In the genomic region with DNA sequence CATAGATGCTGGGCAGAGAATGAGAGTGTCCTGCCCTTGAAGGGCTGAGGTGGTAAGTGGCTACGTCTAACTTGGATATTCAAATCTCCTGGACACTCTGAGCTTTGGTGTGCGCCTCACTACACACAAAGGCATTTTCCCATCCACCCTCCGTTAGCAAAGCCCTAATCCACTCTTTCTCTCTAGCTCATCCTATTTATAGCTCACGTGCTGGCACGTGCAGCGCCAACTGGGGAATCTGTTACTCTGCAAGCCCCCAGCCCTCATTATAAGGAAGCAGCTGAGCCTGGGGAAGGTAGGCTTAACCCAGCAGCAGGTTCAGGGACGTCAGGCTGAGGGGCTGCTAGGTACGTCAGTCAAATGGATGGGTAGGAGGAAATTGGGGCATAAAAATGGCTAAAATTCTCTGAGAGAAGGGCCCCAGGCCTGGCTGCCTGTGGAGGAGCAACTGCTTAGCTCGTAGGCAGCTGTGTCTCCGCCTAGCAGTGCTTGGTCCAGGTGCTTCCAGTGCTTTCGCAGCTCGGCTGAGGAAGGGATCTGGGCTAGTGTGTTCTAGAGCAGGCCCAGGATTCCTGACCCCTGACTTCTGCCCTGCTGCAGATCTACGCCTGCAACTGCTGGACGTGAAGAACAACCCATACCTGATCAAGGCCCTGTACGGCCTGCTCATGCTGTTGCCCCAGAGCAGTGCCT, we compare ENCODE assay signal across 10 mouse cellular contexts. TPM values are rescaled to one million over a fixed set of nuclear protein-coding genes. Genes with fewer than 3 reads are reported as not detected.
DNase-seq lines count a peak whose midpoint lies in the region; ATAC-seq lines count a peak whose summit lies in the region.
"Had no signal": no experiment of that assay in that cellular context is flagged by ENCODE, and none has a peak within 500 bp of the region (broad histone marks: within the 10 kb centered on the region; RNA-seq: fewer than 3 reads in every experiment).

No protein-coding gene starts in this region.

- no peak for ATAC-seq in kidney, embryonic 15.5 days (replicated peaks; ENCODE audit: low FRiP score)
- no peak for ATAC-seq in embryonic facial prominence, embryonic 12.5 days (ENCODE audit: insufficient number of reproducible peaks, insufficient read depth, low FRiP score, low TSS enrichment)
- peak; percentile 48; the same call in 1 of the 2 replicates for ATAC-seq in forebrain, embryonic 14.5 days
- ATAC-seq in midbrain, embryonic 13.5 days: no peak

- no peak overlapping the region for H3K4me3 ChIP-seq in kidney, embryonic 15.5 days (replicated peaks)
- no peak overlapping the region for H3K4me3 ChIP-seq in embryonic facial prominence, embryonic 12.5 days
- no peak overlapping the region for H3K4me3 ChIP-seq in forebrain, embryonic 14.5 days (ENCODE audit: low read depth, low read length)
- H3K4me3 ChIP-seq in midbrain, embryonic 13.5 days (replicated peaks): no peak overlapping the region

- DNase-seq in kidney, postnatal 36 days: no peak
- DNase-seq in forebrain, embryonic 14.5 days (ENCODE audit: low spot score): peak; percentile 72
- DNase-seq in left cerebral cortex, postnatal 10 days (ENCODE audit: extremely low spot score in 1 of 2, low spot score in 2 of 2): no peak
- DNase-seq in adrenal gland, adult 8-10 months: no peak
- DNase-seq in cerebellum, postnatal 25 days: no peak
- DNase-seq: cerebellum, adult 11 months; layer of hippocampus, postnatal 36 days had no signal

- H3K4me2 ChIP-seq in kidney, embryonic 15.5 days: no peak overlapping the region
- no peak overlapping the region for H3K4me2 ChIP-seq in embryonic facial prominence, embryonic 12.5 days (replicated peaks)
- H3K4me2 ChIP-seq in forebrain, embryonic 14.5 days (ENCODE audit: low read length): no peak overlapping the region
- no peak overlapping the region for H3K4me2 ChIP-seq in midbrain, embryonic 13.5 days (replicated peaks)

- H3K4me1 ChIP-seq in kidney, embryonic 15.5 days: peaks cover 68% of the 10 kb centered on the region
- H3K4me1 ChIP-seq in embryonic facial prominence, embryonic 12.5 days: peaks cover 38% of the 10 kb centered on the region
- peaks cover 10% of the 10 kb centered on the region; the same call in 1 of the 2 replicates for H3K4me1 ChIP-seq in forebrain, embryonic 14.5 days (ENCODE audit: control insufficient read depth, insufficient read depth, low read length)
- H3K4me1 ChIP-seq in midbrain, embryonic 13.5 days (replicated peaks): peaks cover 53% of the 10 kb centered on the region

- H3K9ac ChIP-seq in kidney, embryonic 15.5 days: no peak overlapping the region
- no peak overlapping the region for H3K9ac ChIP-seq in embryonic facial prominence, embryonic 12.5 days
- H3K9ac ChIP-seq in forebrain, embryonic 14.5 days (ENCODE audit: low read length): 0 out of 2 replicates have a peak overlapping the region, but pooled peaks have one; percentile 13
- 0 out of 2 replicates have a peak overlapping the region, but pooled peaks have one; percentile 19 for H3K9ac ChIP-seq in midbrain, embryonic 13.5 days (replicated peaks)

- peak overlapping the region; percentile 92; the same call in 1 of the 2 replicates for H3K27ac ChIP-seq in kidney, embryonic 15.5 days
- H3K27ac ChIP-seq in embryonic facial prominence, embryonic 12.5 days: peak overlapping the region; percentile 18; the same call in 1 of the 2 replicates
- H3K27ac ChIP-seq in forebrain, embryonic 14.5 days (ENCODE audit: low read depth, low read length): peak overlapping the region; percentile 74
- peak overlapping the region; percentile 69 for H3K27ac ChIP-seq in midbrain, embryonic 13.5 days

- 83% methylated on average over 15 of the region's 15 CpGs for WGBS in kidney, embryonic 15.5 days
- WGBS in embryonic facial prominence, embryonic 12.5 days: 80% methylated on average over 15 of the region's 15 CpGs
- WGBS in forebrain, embryonic 14.5 days: 73% methylated on average over 15 of the region's 15 CpGs
- whole genome bisulfite sequencing in midbrain, embryonic 13.5 days: 64% methylated on average over 15 of the region's 15 CpGs

- no peaks in the 10 kb centered on the region for H3K27me3 ChIP-seq in kidney, embryonic 15.5 days
- H3K27me3 ChIP-seq in embryonic facial prominence, embryonic 12.5 days: no peaks in the 10 kb centered on the region
- no peaks in the 10 kb centered on the region for H3K27me3 ChIP-seq in forebrain, embryonic 14.5 days (replicated peaks; ENCODE audit: control insufficient read depth, insufficient read depth, low read length)
- no peaks in the 10 kb centered on the region for H3K27me3 ChIP-seq in midbrain, embryonic 13.5 days

- peaks cover 39% of the 10 kb centered on the region for H3K36me3 ChIP-seq in kidney, embryonic 15.5 days
- H3K36me3 ChIP-seq in embryonic facial prominence, embryonic 12.5 days: peaks cover 29% of the 10 kb centered on the region
- peaks cover 44% of the 10 kb centered on the region for H3K36me3 ChIP-seq in forebrain, embryonic 14.5 days (ENCODE audit: control insufficient read depth, insufficient read depth, low read length)
- H3K36me3 ChIP-seq in midbrain, embryonic 13.5 days: peaks cover 52% of the 10 kb centered on the region

- intact Hi-C loops in left cerebral cortex, postnatal 10 days (cut with DNase I): no loop called here

- H3K9me3 ChIP-seq in kidney, embryonic 15.5 days (replicated peaks): no peaks in the 10 kb centered on the region
- no peaks in the 10 kb centered on the region for H3K9me3 ChIP-seq in embryonic facial prominence, embryonic 12.5 days
- no peaks in the 10 kb centered on the region for H3K9me3 ChIP-seq in forebrain, embryonic 14.5 days (replicated peaks; ENCODE audit: control insufficient read depth, low read length)
- H3K9me3 ChIP-seq in midbrain, embryonic 13.5 days: no peaks in the 10 kb centered on the region

RNA-seq across cellular contexts. Expression of gene Mtss1l, which starts 6.3 kb away (rescaled TPM):
- polyA plus RNA-seq in kidney, embryonic 15.5 days (2015; fragmentation: Nextera tagmentation; extraction: Ambion mirVana): 8.3 and 8.4 TPM in 2 replicates
- 10.9 and 17.4 TPM in 2 replicates for polyA plus RNA-seq in embryonic facial prominence, embryonic 12.5 days (2016; fragmentation: Nextera tagmentation; extraction: Ambion mirVana)
- polyA plus RNA-seq in forebrain, embryonic 14.5 days (2014; fragmentation: Nextera tagmentation; extraction: Ambion mirVana): 16.5 and 20.1 TPM in 2 replicates
- polyA plus RNA-seq in midbrain, embryonic 13.5 days (2015; fragmentation: Nextera tagmentation; extraction: Ambion mirVana): 13.7 and 16.6 TPM in 2 replicates
- total RNA-seq in left cerebral cortex, postnatal 10 days (2021): 100 to 1,000 TPM; 214 to 236 TPM
- total RNA-seq in adrenal gland, adult 8-10 months (2022): 10 to 100 TPM; 19.5 to 28.8 (median 25.1) TPM

Comparison
In these comparisons a context has a peak if more than half of its experiments do, and no peak if none do; other contexts are left out.
1. H3K27ac ChIP-seq: peak in every context shown above with its lines; median percentile 92 in kidney, embryonic 15.5 days; 74 in forebrain, embryonic 14.5 days; 69 in midbrain, embryonic 13.5 days; 18 in embryonic facial prominence, embryonic 12.5 days.
2. H3K9ac ChIP-seq: peak in forebrain, embryonic 14.5 days (single experiment) and midbrain, embryonic 13.5 days (single experiment); none in kidney, embryonic 15.5 days (single experiment) and embryonic facial prominence, embryonic 12.5 days (single experiment).